Mouse (Mus musculus) CH12.LX (cell line): ENCODE measurements at regions not wholly inside any gene's neighbourhood (a gene's known extent, or its start where the extent isn't known, plus 50 kb on each side); places are given as distances from the start of the nearest gene placed in this dataset.

Source experiments
- DNase-seq: peaks from one replicate; pipeline ENCODE4 v3.0.0-alpha.2; 2013; ENCODE audit errors: extremely low read depth
- H3K27ac ChIP-seq: 2 replicates; pipeline ENCODE4 v1.5.1; 2012; ENCODE audit warnings: low read depth, mild to moderate bottlenecking, control low read depth, moderate library complexity; ENCODE audit not compliant: insufficient read depth
- H3K27me3 ChIP-seq: replicated peaks from 2 replicates; pipeline ENCODE3; 2012; ENCODE audit warnings: inconsistent platforms
- H3K36me3 ChIP-seq, 2 experiments: replicated peaks in 1 of 2; 2 replicates each; pipeline versions ENCODE3 to v1.6.1; 2012; ENCODE audit warnings: inconsistent platforms in 1 of 2, low read length in 1 of 2, mild to moderate bottlenecking in 1 of 2, mixed read lengths in 1 of 2, moderate library complexity in 1 of 2; ENCODE audit not compliant: control insufficient read depth in 1 of 2, insufficient read depth in 1 of 2
- H3K4me1 ChIP-seq, 2 experiments: 2 replicates each; pipeline ENCODE4 v1.6.1; 2012; ENCODE audit warnings: inconsistent platforms in 1 of 2, moderate library complexity in 1 of 2; ENCODE audit not compliant: insufficient read depth in 2 of 2, control insufficient read depth in 1 of 2
- H3K4me2 ChIP-seq: 2 replicates; pipeline ENCODE4 v1.6.1; 2012; ENCODE audit warnings: low read depth, mild to moderate bottlenecking, control low read depth; ENCODE audit not compliant: poor library complexity, insufficient read depth, severe bottlenecking
- H3K4me3 ChIP-seq, 3 experiments: fragments of 150-350 bp in 1 of 3; sonication (generic) in 1 of 3; replicated peaks in 1 of 3; 2 replicates each; pipeline versions ENCODE3 to v1.5.1; 2011 to 2012; ENCODE audit warnings: low read depth in 2 of 3, low read length in 2 of 3, mild to moderate bottlenecking in 2 of 3, moderate library complexity in 2 of 3, control low read depth in 1 of 3, improper control_type of control experiment in 1 of 3, inconsistent platforms in 1 of 3, mixed read lengths in 1 of 3; ENCODE audit not compliant: poor library complexity in 1 of 3
- H3K79me2 ChIP-seq: replicated peaks from 2 replicates; pipeline ENCODE4 v1.6.1; 2012; ENCODE audit warnings: mild to moderate bottlenecking, moderate library complexity; ENCODE audit not compliant: control insufficient read depth, poor library complexity, insufficient read depth, severe bottlenecking; ENCODE audit errors: extremely low read depth
- H3K9ac ChIP-seq: 2 replicates; pipeline ENCODE4 v1.6.1; 2012; ENCODE audit warnings: low read depth, mild to moderate bottlenecking, control low read depth, moderate library complexity; ENCODE audit not compliant: insufficient read depth
- H3K9me3 ChIP-seq: replicated peaks from 2 replicates; pipeline ENCODE3; 2012; ENCODE audit warnings: low read length, inconsistent platforms, mixed read lengths
- BHLHE40 ChIP-seq: IDR thresholded peaks from 2 replicates; pipeline ENCODE4 v1.6.1; 2011; ENCODE audit warnings: mild to moderate bottlenecking, low read depth, low read length, improper control_type of control experiment
- CHD1 ChIP-seq: IDR thresholded peaks from 2 replicates; pipeline ENCODE4 v1.6.1; 2012; ENCODE audit warnings: low read depth, low read length, improper control_type of control experiment, inconsistent platforms
- EP300 ChIP-seq: IDR thresholded peaks from 2 replicates; pipeline ENCODE4 v1.6.1; 2011; ENCODE audit warnings: low read length, improper control_type of control experiment
- ETS1 ChIP-seq: conservative IDR thresholded peaks from 2 replicates; pipeline ENCODE4 v1.6.1; 2012; ENCODE audit warnings: low read depth, mild to moderate bottlenecking, inconsistent platforms, low read length, improper control_type of control experiment, moderate library complexity
- GABPA ChIP-seq: IDR thresholded peaks from 2 replicates; pipeline ENCODE4 v1.6.1; 2012; ENCODE audit warnings: low read depth, low read length, improper control_type of control experiment, inconsistent platforms; ENCODE audit not compliant: insufficient replicate concordance
- HCFC1 ChIP-seq: IDR thresholded peaks from 2 replicates; pipeline ENCODE4 v1.6.1; 2012; ENCODE audit warnings: low read depth, mild to moderate bottlenecking, inconsistent platforms, low read length, improper control_type of control experiment
- JUN ChIP-seq: IDR thresholded peaks from 2 replicates; pipeline ENCODE4 v1.6.1; 2011; ENCODE audit warnings: low read depth, mild to moderate bottlenecking, low read length, improper control_type of control experiment, moderate library complexity; ENCODE audit not compliant: insufficient read depth
- JUND ChIP-seq: conservative IDR thresholded peaks from 2 replicates; pipeline ENCODE4 v1.6.1; 2011; ENCODE audit warnings: low read depth, low read length, improper control_type of control experiment
- MEF2A ChIP-seq: IDR thresholded peaks from 2 replicates; pipeline ENCODE4 v1.6.1; 2014; ENCODE audit warnings: low read depth, mild to moderate bottlenecking, inconsistent platforms, low read length, improper control_type of control experiment, borderline replicate concordance
- MXI1 ChIP-seq: IDR thresholded peaks from 2 replicates; pipeline ENCODE4 v1.6.1; 2011; ENCODE audit warnings: mild to moderate bottlenecking, low read depth, low read length, improper control_type of control experiment
- NELFE ChIP-seq: IDR thresholded peaks from 2 replicates; pipeline ENCODE4 v1.6.1; 2011; ENCODE audit warnings: low read depth, low read length, improper control_type of control experiment
- PAX5 ChIP-seq: IDR thresholded peaks from 2 replicates; pipeline ENCODE4 v1.6.1; 2012; ENCODE audit warnings: low read length, inconsistent platforms, mixed read lengths
- POLR2AphosphoS2 ChIP-seq: IDR thresholded peaks from 2 replicates; pipeline ENCODE4 v1.6.1; 2011; ENCODE audit warnings: low read depth, low read length, improper control_type of control experiment
- SIN3A ChIP-seq: IDR thresholded peaks from 2 replicates; pipeline ENCODE4 v1.6.1; 2012; ENCODE audit warnings: low read length, improper control_type of control experiment, inconsistent platforms
- SMC3 ChIP-seq: IDR thresholded peaks from 2 replicates; pipeline ENCODE4 v1.6.1; 2011; ENCODE audit warnings: low read depth, low read length, improper control_type of control experiment
- TCF12 ChIP-seq: IDR thresholded peaks from 2 replicates; pipeline ENCODE4 v1.6.1; 2014; ENCODE audit warnings: low read depth, mild to moderate bottlenecking, inconsistent platforms, low read length, improper control_type of control experiment
- UBTF ChIP-seq: IDR thresholded peaks from 2 replicates; pipeline ENCODE4 v1.6.1; 2012; ENCODE audit warnings: low read depth, mild to moderate bottlenecking, inconsistent platforms, low read length, improper control_type of control experiment, moderate library complexity
- ZMIZ1 ChIP-seq: IDR thresholded peaks from 2 replicates; pipeline ENCODE4 v1.6.1; 2012; ENCODE audit warnings: low read depth, mild to moderate bottlenecking, inconsistent platforms, low read length, improper control_type of control experiment
- dilution Hi-C: fragments of 300-500 bp; cut with MboI; formaldehyde crosslinking; loops from 2 replicates; pipeline ENCODE4 v1.14.3; 2020; ENCODE audit warnings: low sequenced_read_pairs; ENCODE audit not compliant: extremely low pct_unique_long_range_greater_than_20kb, extremely low pct_ligation_motif_present
- in situ Hi-C: fragments of 300-500 bp; cut with MboI; formaldehyde crosslinking; loops from 3 replicates; pipeline ENCODE4 v1.14.3; 2019; ENCODE audit warnings: low sequenced_read_pairs, low pct_ligation_motif_present, low pct_unique_long_range_greater_than_20kb, mixed read lengths

DNA sequence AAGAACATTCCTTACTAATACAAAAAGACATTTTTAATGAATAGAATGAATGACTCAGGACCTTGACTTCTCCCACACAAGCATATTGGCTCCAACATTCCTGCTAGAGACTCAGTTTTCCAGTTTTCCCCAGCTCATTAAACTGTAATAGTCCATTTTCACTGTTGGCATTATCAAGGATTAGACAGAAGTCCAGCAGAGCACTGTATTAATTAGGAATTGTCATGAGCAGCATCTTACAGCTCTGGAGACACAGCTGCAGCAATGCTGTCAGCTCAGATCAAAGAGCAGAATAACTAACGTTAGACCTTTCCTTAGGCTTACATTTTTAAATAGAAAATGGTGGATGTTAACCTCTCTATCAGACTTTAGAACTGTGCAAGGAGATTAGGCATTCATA, 419.5 kb upstream of the 2610001J05Rik start:
- no peak for DNase-seq
- Histone ChIP-seq H3K79me2 (no peaks in the 10 kb centered on the region), H3K4me3 (no peak overlapping the region), H3K4me2 (no peak overlapping the region), H3K9ac (no peak overlapping the region), H3K4me1 (no peaks in the 10 kb centered on the region), H3K9me3 (no peaks in the 10 kb centered on the region), H3K27me3 (no peaks in the 10 kb centered on the region), H3K36me3 (no peaks in the 10 kb centered on the region), H3K27ac (no peak overlapping the region)
- dilution Hi-C loops = no loop called here
- TF ChIP-seq HCFC1 = no peak
- TF ChIP-seq MEF2A = no peak
- TF ChIP-seq JUN = no peak
- TF ChIP-seq EP300 = no peak
- TF ChIP-seq ETS1 = no peak
- TF ChIP-seq TCF12 = no peak
- TF ChIP-seq UBTF = no peak
- TF ChIP-seq POLR2AphosphoS2 = no peak
- TF ChIP-seq NELFE = no peak
- in situ Hi-C loops = no loop called here

DNA sequence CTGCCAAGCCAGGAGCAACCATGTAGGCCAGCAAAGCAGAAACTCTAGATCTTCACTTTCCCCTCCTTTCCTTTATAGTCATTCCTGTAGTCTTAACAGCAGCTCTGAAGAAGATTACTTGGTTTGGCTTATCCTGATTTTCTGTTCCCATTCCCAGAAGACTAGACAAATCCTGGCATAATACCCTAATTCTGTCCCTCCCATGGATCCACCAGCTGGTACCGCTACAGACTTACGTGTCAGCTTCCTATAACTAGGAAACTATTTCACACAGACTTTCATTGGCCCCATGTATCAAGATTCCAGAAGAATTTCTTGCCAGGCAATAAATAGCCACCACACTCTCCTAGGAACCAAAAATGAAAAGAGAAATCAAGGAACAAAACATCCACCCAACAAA, 410.2 kb upstream of the 2610001J05Rik start:
- in situ Hi-C loops (no loop called here), dilution Hi-C loops (no loop called here)
- H3K9me3 ChIP-seq = no peaks in the 10 kb centered on the region
- no peaks in the 10 kb centered on the region for H3K36me3 ChIP-seq
- H3K4me3 ChIP-seq = no peak overlapping the region
- no peak overlapping the region for H3K27ac ChIP-seq
- no peak overlapping the region for H3K9ac ChIP-seq
- DNase-seq = no peak
- no peaks in the 10 kb centered on the region for H3K79me2 ChIP-seq
- no peaks in the 10 kb centered on the region for H3K27me3 ChIP-seq
- H3K4me1 ChIP-seq = no peaks in the 10 kb centered on the region
- no peak overlapping the region for H3K4me2 ChIP-seq
- TF ChIP-seq MEF2A (no peak), BHLHE40 (no peak), PAX5 (no peak), TCF12 (no peak), EP300 (no peak), GABPA (no peak), JUN (no peak), MXI1 (no peak), JUND (no peak), ZMIZ1 (no peak), SIN3A (no peak), SMC3 (no peak), HCFC1 (no peak), CHD1 (no peak)
